In the genomic region with DNA sequence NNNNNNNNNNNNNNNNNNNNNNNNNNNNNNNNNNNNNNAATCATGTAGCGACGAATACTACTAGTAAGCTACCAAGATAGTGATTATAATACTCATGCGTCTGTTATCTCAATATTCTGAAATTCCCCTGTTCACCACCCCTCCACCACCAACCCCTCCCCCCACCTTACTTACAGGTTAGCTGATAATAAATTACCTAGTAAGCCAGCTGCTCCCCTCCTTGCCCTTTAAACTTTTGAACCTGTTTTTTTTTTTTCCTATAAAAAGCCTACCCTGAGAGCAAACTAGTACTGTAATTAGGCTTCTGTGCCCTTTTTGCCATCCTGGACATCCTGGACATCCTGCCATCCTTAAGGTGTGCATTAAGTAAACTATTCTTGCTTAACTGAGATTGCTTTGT, we compare ENCODE assay signal across 24 mouse cellular contexts. TPM values are rescaled to one million over a fixed set of nuclear protein-coding genes. Genes with fewer than 3 reads are reported as not detected.
DNase-seq lines count a peak whose midpoint lies in the region; ATAC-seq and TF ChIP-seq lines count a peak whose summit lies in the region.
"Had no signal": no experiment of that assay in that cellular context is flagged by ENCODE, and none has a peak within 500 bp of the region (broad histone marks: within the 10 kb centered on the region; RNA-seq: fewer than 3 reads in every experiment).

No protein-coding gene starts in this region.

- H3K9ac ChIP-seq in MEL (ENCODE audit: control insufficient read depth, low read depth, low read length, poor library complexity, severe bottlenecking) = no peak overlapping the region
- H3K9ac ChIP-seq: forebrain, embryonic 13.5 days; hindbrain, embryonic 13.5 days; intestine, embryonic 15.5 days had no signal

- ATAC-seq in G1E (ENCODE audit: extremely low read depth, insufficient number of reproducible peaks, low FRiP score, poor library complexity, severe bottlenecking) = peak; percentile 40
- ATAC-seq in megakaryocyte progenitor cell, adult 5-6 weeks (replicated peaks; ENCODE audit: poor library complexity) = no peak
- ATAC-seq: CD4-positive, CD25-positive, alpha-beta regulatory T cell, adult 4 months; forebrain, embryonic 13.5 days; forebrain, embryonic 16.5 days; hindbrain, embryonic 16.5 days; intestine, embryonic 15.5 days had no signal

- H3K79me2 ChIP-seq in MEL (ENCODE audit: control insufficient read depth, insufficient read depth, low read length, poor library complexity) = no peaks in the 10 kb centered on the region

- TF ChIP-seq POLR2A in MEL (IDR thresholded peaks at IDR 0.05; ENCODE audit: control insufficient read depth in 1 of 2, insufficient read depth in 1 of 2, low read depth in 1 of 2, low read length in 2 of 2, poor library complexity in 1 of 2) = no peak

- peak overlapping the region; percentile 39 for H3K27ac ChIP-seq in MEL (ENCODE audit: control insufficient read depth, low read depth, low read length)
- H3K27ac ChIP-seq: forebrain, embryonic 10.5 days; forebrain, embryonic 13.5 days; gastrocnemius, adult 2 months; hindbrain, embryonic 10.5 days; hindbrain, embryonic 13.5 days; intestine, embryonic 15.5 days had no signal

- TF ChIP-seq EP300 in MEL (IDR thresholded peaks at IDR 0.05; ENCODE audit: low read depth in 1 of 2, low read length in 2 of 2) = peak; percentile 51 to 82

- H3K36me3 ChIP-seq in G1E (replicated peaks) (no peaks in the 10 kb centered on the region), MEL (ENCODE audit: control insufficient read depth in 1 of 2, insufficient read depth in 2 of 2, low read length in 2 of 2) (peaks cover 0 to 6% of the 10 kb centered on the region in 2 experiments; a peak in 2 of 4 replicates)
- H3K36me3 ChIP-seq: forebrain, embryonic 10.5 days; hindbrain, embryonic 10.5 days; hindbrain, embryonic 13.5 days; intestine, embryonic 15.5 days had no signal

- no peak for DNase-seq in G1E (ENCODE audit: low spot score)
- peak; percentile 54 for DNase-seq in MEL (ENCODE audit: low read depth, low spot score)
- DNase-seq in c-Kit-positive CD71-positive TER-119-negative erythroid progenitor cells, embryonic 14.5 days (ENCODE audit: low read depth) = peak; percentile 20
- no peak for DNase-seq in urinary bladder, adult 2 months (ENCODE audit: low spot score)
- DNase-seq in left cerebral cortex, adult 11 months (ENCODE audit: low spot score) = no peak
- DNase-seq: adrenal gland, adult 2 months; adrenal gland, postnatal 25 days; cerebellum, adult 11-12 months; cerebellum, adult 8-10 months; cerebellum, postnatal 10 days; cerebellum, postnatal 36 days; gastrocnemius, adult 2 months; gastrocnemius, postnatal 14 days; heart, adult 11 months; heart, postnatal 36 days had no signal

- no peaks in the 10 kb centered on the region for H3K27me3 ChIP-seq in G1E (ENCODE audit: insufficient read depth, low read length)
- no peaks in the 10 kb centered on the region for H3K27me3 ChIP-seq in MEL (ENCODE audit: control insufficient read depth in 1 of 2, insufficient read depth in 2 of 2, low read length in 2 of 2)
- H3K27me3 ChIP-seq: forebrain, embryonic 13.5 days; hindbrain, embryonic 13.5 days; intestine, embryonic 15.5 days had no signal

- H3K9me3 ChIP-seq in G1E (replicated peaks) = no peaks in the 10 kb centered on the region
- H3K9me3 ChIP-seq in MEL (replicated peaks; ENCODE audit: insufficient read depth, low read length) = no peaks in the 10 kb centered on the region
- H3K9me3 ChIP-seq: forebrain, embryonic 10.5 days; forebrain, embryonic 13.5 days; hindbrain, embryonic 10.5 days; hindbrain, embryonic 13.5 days; intestine, embryonic 15.5 days had no signal

- H3K4me1 ChIP-seq in G1E (ENCODE audit: insufficient read depth, low read depth, low read length) (peaks cover 13% of the 10 kb centered on the region), MEL (ENCODE audit: control insufficient read depth in 1 of 2, insufficient read depth in 2 of 2, low read length in 2 of 2) (peaks cover 6 to 8% of the 10 kb centered on the region in 2 experiments)
- H3K4me1 ChIP-seq: forebrain, embryonic 10.5 days; forebrain, embryonic 13.5 days; hindbrain, embryonic 10.5 days; hindbrain, embryonic 13.5 days; intestine, embryonic 15.5 days had no signal

- TF ChIP-seq CTCF in G1E (IDR thresholded peaks at IDR 0.05; ENCODE audit: low read depth, low read length) = no peak
- no peak for TF ChIP-seq CTCF in MEL (IDR thresholded peaks at IDR 0.05 in 2 of 3, conservative IDR thresholded peaks at IDR 0.05 in 1 of 3; ENCODE audit: control insufficient read depth in 1 of 3, insufficient read depth in 1 of 3, low read depth in 2 of 3, low read length in 3 of 3, poor library complexity in 1 of 3, severe bottlenecking in 1 of 3)

- TF ChIP-seq RAD21 in MEL (IDR thresholded peaks at IDR 0.05; ENCODE audit: low read depth, low read length) = no peak

- no peak overlapping the region for H3K4me3 ChIP-seq in G1E (ENCODE audit: low read depth, low read length)
- H3K4me3 ChIP-seq in MEL (ENCODE audit: control insufficient read depth in 1 of 2, insufficient read depth in 1 of 2, low read depth in 2 of 2, low read length in 2 of 2) = no peak overlapping the region; a peak in 1 of 4 replicates
- H3K4me3 ChIP-seq: forebrain, embryonic 10.5 days; forebrain, embryonic 13.5 days; gastrocnemius, adult 2 months; hindbrain, embryonic 10.5 days; hindbrain, embryonic 13.5 days; intestine, embryonic 15.5 days had no signal

TF ChIP-seq in MEL, 35 proteins besides CTCF, POLR2A, EP300 and RAD21:
- TF ChIP-seq SIN3A (IDR thresholded peaks at IDR 0.05; ENCODE audit: low read length) (0 out of 2 replicates have a peak, but pooled peaks have one; percentile 48), GATA1 (IDR thresholded peaks at IDR 0.05; ENCODE audit: low read depth, low read length) (peak; percentile 45; the same call in 1 of the 2 replicates), ZNF384 (IDR thresholded peaks at IDR 0.05; ENCODE audit: low read depth, low read length) (peak; percentile 94), BHLHE40 (IDR thresholded peaks at IDR 0.05; ENCODE audit: borderline replicate concordance, low read depth, low read length) (0 out of 2 replicates have a peak, but pooled peaks have one; percentile 10), RCOR1 (IDR thresholded peaks at IDR 0.05; ENCODE audit: low read depth, low read length) (peak; percentile 45; the same call in 1 of the 2 replicates), TCF12 (IDR thresholded peaks at IDR 0.05; ENCODE audit: low read depth, low read length) (peak; percentile 91), ETS1 (IDR thresholded peaks at IDR 0.05; ENCODE audit: low read depth, low read length) (peak; percentile 90), POLR2AphosphoS2 (IDR thresholded peaks at IDR 0.05; ENCODE audit: low read length) (no peak), JUND (IDR thresholded peaks at IDR 0.05; ENCODE audit: low read depth, low read length) (no peak)

RNA-seq across cellular contexts. Expression of gene Zfp983, which starts 26.8 kb away (rescaled TPM):
- total RNA-seq in G1E (2014; fragmentation: Nextera tagmentation) = 14.8 and 19.3 TPM in 2 replicates
- 6.0 and 6.7 TPM in 2 replicates for total RNA-seq in G1E (2017)
- polyA plus RNA-seq in G1E (2012) = 0.17 and 0.18 TPM in 2 replicates
- total RNA-seq in MEL (2012; rRNA removed) = 0.98 and 1.5 TPM in 2 replicates
- polyA plus RNA-seq in MEL (2012; ENCODE audit: insufficient read depth in 1 of 2, insufficient read length in 2 of 2, low read depth in 1 of 2, low replicate concordance in 2 of 2, missing spikeins in 1 of 2) = 1 to 10 TPM in 1 of 2 experiments, not detected in 1; 1.0 TPM
- 3.2 and 5.2 TPM in 2 replicates for polyA plus RNA-seq in urinary bladder, adult 2 months (2012; rRNA removed)
- 6.8 and 10.6 TPM in 2 replicates for total RNA-seq in megakaryocyte progenitor cell, adult 5-6 weeks (2015)
- total RNA-seq in megakaryocyte progenitor cell, adult 5-6 weeks (2017) = 4.5 and 4.6 TPM in 2 replicates

RNA-seq across cellular contexts. Expression of gene Zfp948, which starts 56.8 kb away (rescaled TPM):
- total RNA-seq in G1E (2014; fragmentation: Nextera tagmentation) = 22.6 and 24.2 TPM in 2 replicates
- total RNA-seq in G1E (2017) = 11.7 and 13.8 TPM in 2 replicates
- polyA plus RNA-seq in G1E (2012) = 1.3 and 2.1 TPM in 2 replicates
- 2.3 and 3.5 TPM in 2 replicates for total RNA-seq in MEL (2012; rRNA removed)
- 1 to 10 TPM in 1 of 2 experiments, not detected in 1; 3.2 TPM for polyA plus RNA-seq in MEL (2012; ENCODE audit: insufficient read depth in 1 of 2, insufficient read length in 2 of 2, low read depth in 1 of 2, low replicate concordance in 2 of 2, missing spikeins in 1 of 2)
- 8.5 and 9.8 TPM in 2 replicates for polyA plus RNA-seq in urinary bladder, adult 2 months (2012; rRNA removed)
- total RNA-seq in megakaryocyte progenitor cell, adult 5-6 weeks (2015) = 4.3 TPM in 2 replicates
- 2.0 and 3.3 TPM in 2 replicates for total RNA-seq in megakaryocyte progenitor cell, adult 5-6 weeks (2017)

Comparison
In these comparisons a context has a peak if more than half of its experiments do, and no peak if none do; other contexts are left out.
1. DNase-seq: peak in MEL (single experiment) and c-Kit-positive CD71-positive TER-119-negative erythroid progenitor cells, embryonic 14.5 days (single experiment); none in G1E (single experiment), urinary bladder, adult 2 months (single experiment) and left cerebral cortex, adult 11 months (single experiment).